Mouse (Mus musculus) liver, postnatal 0 days (tissue): ENCODE measurements around the gene Fam196b. TPM values are rescaled to one million over a fixed set of nuclear protein-coding genes. Genes with fewer than 3 reads are reported as not detected.

ENCODE experiments used
- ATAC-seq: fragments of 200-750 bp; cut with Nextera tagmentation; 2 replicates; pipeline ENCODE4 v1.8.0; 2017; ENCODE audit warnings: mild to moderate bottlenecking, moderate library complexity
- DNase-seq: peaks from one replicate; pipeline ENCODE4 v3.0.0-alpha.2; 2016
- H3K27ac ChIP-seq: fragments of 300-500 bp; sonication (generic); 2 replicates; pipeline ENCODE4 v1.5.1; 2014; ENCODE audit warnings: antibody characterized with exemption, moderate library complexity, mild to moderate bottlenecking, low read depth
- H3K27me3 ChIP-seq: fragments of 300-500 bp; sonication (generic); 2 replicates; pipeline ENCODE4 v1.6.1; 2014; ENCODE audit warnings: low read length, control low read depth, mixed read lengths; ENCODE audit not compliant: insufficient read depth
- H3K36me3 ChIP-seq: fragments of 300-500 bp; sonication (generic); replicated peaks from 2 replicates; pipeline ENCODE4 v1.6.1; 2014; ENCODE audit warnings: mild to moderate bottlenecking, control low read depth, low read length, moderate library complexity, mixed read lengths; ENCODE audit not compliant: insufficient read depth
- H3K4me1 ChIP-seq: fragments of 300-500 bp; sonication (generic); 2 replicates; pipeline ENCODE4 v1.6.1; 2014; ENCODE audit warnings: antibody characterized with exemption, mild to moderate bottlenecking, control low read depth; ENCODE audit not compliant: insufficient read depth
- H3K4me2 ChIP-seq: fragments of 300-500 bp; sonication (generic); 2 replicates; pipeline ENCODE4 v1.6.1; 2014; ENCODE audit warnings: low read depth, mild to moderate bottlenecking, low read length, moderate library complexity, mixed read lengths
- H3K4me3 ChIP-seq: fragments of 300-500 bp; sonication (generic); 2 replicates; pipeline ENCODE4 v1.5.1; 2014; ENCODE audit warnings: low read depth, low read length
- H3K9ac ChIP-seq: fragments of 300-500 bp; sonication (generic); replicated peaks from 2 replicates; pipeline ENCODE4 v1.6.1; 2014; ENCODE audit warnings: mild to moderate bottlenecking, moderate library complexity
- H3K9me3 ChIP-seq: fragments of 300-500 bp; sonication (generic); 2 replicates; pipeline ENCODE4 v1.6.1; 2016; ENCODE audit warnings: mild to moderate bottlenecking, control low read depth, low read length, mixed read lengths
- CTCF ChIP-seq: sonication (generic); IDR thresholded peaks from 2 replicates; pipeline ENCODE4 v1.5.1; 2016; ENCODE audit warnings: antibody characterized with exemption, low read depth
- EP300 ChIP-seq: IDR thresholded peaks from 2 replicates; pipeline ENCODE4 v1.6.1; 2016; ENCODE audit warnings: antibody characterized with exemption, low read depth, mild to moderate bottlenecking
- WGBS: fragments of 180-500 bp; shearing (Covaris S2); extraction: QIAGEN DNeasy Blood & Tissue Kit; methylation state at CpG from one replicate; pipeline ENCODE4 v1.1.7; 2014; ENCODE audit not compliant: insufficient replicate concordance; 5-methylcytosine and 5-hydroxymethylcytosine counted together
- polyA plus RNA-seq: library from polyadenylated mRNA; unstranded; fragments of >200 nt; fragmentation: Nextera tagmentation; extraction: Ambion mirVana; gene quantifications from 2 replicates; pipeline ENCODE4 v1.2.1, GENCODE M21; 2015

Fam196b gene
- polyA plus RNA-seq, 1 experiment from 2014 or later: 0.11 TPM

DNA sequence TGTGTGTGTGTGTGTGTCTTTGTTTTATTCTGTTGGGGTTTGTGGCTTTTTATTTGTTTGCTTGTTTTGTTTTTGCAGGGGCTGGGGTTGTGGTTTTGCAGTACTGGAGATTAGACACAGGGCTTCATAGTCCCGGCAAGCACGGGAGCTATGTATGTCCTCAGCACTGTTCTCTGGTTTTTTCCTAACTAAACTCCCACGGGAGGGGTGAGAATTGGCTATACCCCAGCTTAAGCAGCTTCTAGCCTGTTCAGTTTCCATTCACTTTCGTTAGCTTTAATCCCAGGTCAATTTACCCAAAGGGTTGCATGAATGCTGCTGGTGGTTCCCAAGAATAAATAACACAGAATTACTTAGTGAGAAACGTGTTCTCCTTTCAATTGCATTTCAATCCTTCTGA is 92.2 kb downstream of the Fam196b start:
- no peak for DNase-seq
- TF ChIP-seq EP300 (no peak), CTCF (no peak)
- no peak for ATAC-seq
- Histone ChIP-seq H3K4me1 (no peaks in the 10 kb centered on the region), H3K9ac (no peak overlapping the region), H3K36me3 (no peaks in the 10 kb centered on the region), H3K4me3 (no peak overlapping the region), H3K27me3 (no peaks in the 10 kb centered on the region), H3K27ac (no peak overlapping the region), H3K9me3 (no peaks in the 10 kb centered on the region), H3K4me2 (no peak overlapping the region)
- 57% methylated on average over 5 of the region's 5 CpGs for WGBS

DNA sequence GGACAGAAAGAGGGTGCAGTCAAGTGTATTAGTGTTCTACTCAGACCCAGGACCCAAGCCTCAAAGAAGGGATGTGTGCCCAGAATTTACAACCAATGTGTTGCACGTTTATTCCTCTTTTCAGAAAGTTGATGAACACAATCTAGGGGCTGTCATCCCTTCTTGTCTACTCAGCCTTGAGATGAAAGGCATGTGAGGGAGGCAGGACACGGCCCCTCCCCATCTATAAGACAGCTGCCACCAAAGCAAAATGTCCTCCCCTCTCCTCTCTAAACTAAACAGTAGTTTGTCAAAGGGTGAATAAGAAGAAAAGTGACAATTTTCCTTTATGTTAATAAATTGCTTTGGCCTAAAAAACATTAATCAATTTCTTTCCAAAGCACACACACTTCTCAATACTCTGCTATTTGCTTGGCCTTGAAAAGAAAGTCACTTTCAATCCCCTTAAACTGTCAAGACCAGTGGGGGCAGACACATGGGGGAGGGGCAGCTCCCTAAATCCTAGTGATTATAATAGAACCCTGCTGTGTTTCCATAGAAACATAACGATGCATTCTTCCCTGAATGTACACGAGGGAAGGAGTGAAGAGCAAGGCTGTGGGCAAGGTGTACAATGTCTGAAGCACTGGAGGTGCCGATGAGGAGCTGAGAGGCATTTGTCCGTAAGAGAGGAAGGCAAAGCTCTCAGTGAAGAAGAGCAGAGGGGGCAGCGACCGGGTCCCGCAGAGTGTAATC is 101.4 kb downstream of the Fam196b start:
- Histone ChIP-seq H3K27me3 (no peaks in the 10 kb centered on the region), H3K4me2 (no peak overlapping the region), H3K36me3 (no peaks in the 10 kb centered on the region), H3K4me1 (no peaks in the 10 kb centered on the region), H3K4me3 (no peak overlapping the region), H3K9ac (no peak overlapping the region), H3K27ac (no peak overlapping the region), H3K9me3 (no peaks in the 10 kb centered on the region)
- TF ChIP-seq EP300: no peak
- TF ChIP-seq CTCF: no peak
- ATAC-seq (no peak), DNase-seq (no peak)
- 73% methylated on average over 9 of the region's 9 CpGs for WGBS

DNA sequence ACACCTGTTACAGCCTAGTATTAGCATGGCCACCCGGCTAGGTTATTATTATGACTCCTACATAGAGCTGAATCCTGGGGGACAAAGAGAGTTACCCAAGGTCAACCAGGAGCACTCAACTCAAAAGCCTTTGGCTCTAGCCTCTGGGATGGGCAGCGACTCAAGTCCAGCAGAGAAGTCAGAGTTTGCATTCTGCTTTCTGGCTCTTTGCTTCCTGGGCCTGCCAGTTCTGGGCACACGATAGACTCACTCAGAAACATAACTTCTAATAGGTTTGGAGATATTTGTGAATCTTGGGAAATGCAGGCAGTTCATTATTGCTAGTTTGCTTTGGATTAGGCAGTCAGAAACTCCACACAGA is 102.0 kb downstream of the Fam196b start:
- Histone ChIP-seq H3K9me3 (no peaks in the 10 kb centered on the region), H3K4me2 (no peak overlapping the region), H3K4me3 (no peak overlapping the region), H3K27me3 (no peaks in the 10 kb centered on the region), H3K36me3 (no peaks in the 10 kb centered on the region), H3K9ac (no peak overlapping the region), H3K27ac (no peak overlapping the region), H3K4me1 (no peaks in the 10 kb centered on the region)
- WGBS: 73% methylated on average over 3 of the region's 3 CpGs
- TF ChIP-seq CTCF (no peak), EP300 (no peak)
- DNase-seq (no peak), ATAC-seq (no peak)

DNA sequence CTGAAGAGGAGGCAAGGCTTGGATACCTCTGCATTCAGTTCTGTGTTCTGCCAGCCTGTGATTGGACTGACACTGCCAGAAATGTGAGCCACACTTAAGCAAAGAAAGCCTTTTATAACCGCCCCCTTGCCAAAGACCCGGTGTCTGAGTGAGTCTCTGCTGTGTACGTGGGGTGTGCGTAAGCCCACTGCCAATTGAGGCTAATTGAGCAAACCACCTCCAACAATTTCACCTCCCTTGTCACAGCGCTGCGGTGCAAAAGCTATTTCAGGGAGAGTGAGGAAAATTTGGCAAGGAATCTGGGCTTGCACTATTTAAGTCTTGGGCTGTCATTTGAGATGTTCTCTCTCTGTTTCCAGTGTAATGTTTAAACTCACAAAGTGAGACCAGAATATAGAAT is 106.4 kb downstream of the Fam196b start:
- Histone ChIP-seq H3K36me3 (no peaks in the 10 kb centered on the region), H3K9ac (no peak overlapping the region), H3K9me3 (no peaks in the 10 kb centered on the region), H3K27ac (no peak overlapping the region), H3K4me2 (no peak overlapping the region), H3K4me3 (no peak overlapping the region), H3K27me3 (no peaks in the 10 kb centered on the region), H3K4me1 (no peaks in the 10 kb centered on the region)
- no peak for DNase-seq
- TF ChIP-seq CTCF (no peak), EP300 (no peak)
- WGBS: 84% methylated on average over 6 of the region's 6 CpGs
- ATAC-seq: no peak

DNA sequence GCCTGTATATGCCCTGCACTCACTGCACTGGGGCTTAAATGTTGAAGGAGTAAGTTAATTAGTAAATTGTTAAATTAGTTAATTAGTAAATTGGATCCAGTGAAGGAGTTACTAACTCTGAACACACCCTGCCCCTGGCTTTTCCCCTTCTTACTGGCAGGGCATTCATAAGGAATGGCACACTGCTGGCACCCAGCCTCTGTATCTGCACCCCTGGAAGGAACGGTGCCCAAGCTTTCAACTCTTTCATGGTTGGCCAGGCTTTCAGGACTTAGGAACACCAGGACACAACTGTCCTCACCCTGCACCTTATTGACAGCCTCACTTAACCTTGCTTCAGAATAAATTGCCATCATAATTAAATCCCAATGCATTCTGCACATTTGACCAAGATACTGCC is 109.9 kb downstream of the Fam196b start:
- Histone ChIP-seq H3K9me3 (no peaks in the 10 kb centered on the region), H3K9ac (no peak overlapping the region), H3K4me1 (no peaks in the 10 kb centered on the region), H3K4me2 (no peak overlapping the region), H3K27me3 (no peaks in the 10 kb centered on the region), H3K27ac (no peak overlapping the region), H3K36me3 (no peaks in the 10 kb centered on the region), H3K4me3 (no peak overlapping the region)
- WGBS: 86% methylated on average over 1 of the region's 1 CpGs
- DNase-seq: no peak
- no peak for ATAC-seq
- TF ChIP-seq CTCF (no peak), EP300 (no peak)

DNA sequence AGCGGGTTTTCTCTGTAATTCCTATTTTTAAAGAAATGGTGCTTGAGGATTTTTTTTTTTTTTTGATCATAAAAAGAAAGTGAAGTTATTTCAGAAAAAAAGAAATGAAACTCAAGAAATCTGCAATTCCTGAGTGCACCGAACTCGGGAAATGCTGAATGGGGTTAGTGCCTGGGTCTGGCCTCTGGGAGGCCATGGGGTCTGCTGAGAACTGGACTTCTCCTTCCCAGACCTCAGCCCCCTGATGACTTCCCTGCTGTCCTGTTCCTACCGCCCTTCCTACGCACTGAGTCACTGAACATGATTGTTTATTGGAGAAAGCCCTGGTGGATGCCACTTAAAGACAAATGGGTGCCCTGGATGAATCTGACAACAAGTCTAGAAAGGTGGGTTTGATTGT is 112.6 kb downstream of the Fam196b start:
- no peak for ATAC-seq

DNA sequence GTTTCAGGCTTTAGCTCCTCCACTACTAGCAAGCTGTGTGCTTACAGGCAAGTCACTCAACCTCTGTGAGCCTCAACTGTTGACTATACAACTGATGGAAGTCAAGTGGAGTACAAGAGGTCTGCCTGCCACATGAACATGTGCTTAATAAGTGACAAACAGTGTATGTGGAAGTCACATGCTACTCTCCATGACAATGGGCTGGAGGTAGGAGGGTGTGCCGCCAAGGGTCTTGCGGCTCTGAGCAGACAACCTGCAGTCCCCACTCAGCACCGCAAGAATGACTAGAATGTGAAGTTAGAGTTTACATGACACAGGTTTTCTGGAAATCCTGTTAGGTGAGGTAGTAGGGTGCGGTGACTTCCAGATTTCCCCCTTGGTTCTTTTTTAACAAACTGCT is 116.3 kb downstream of the Fam196b start:
- no peak for DNase-seq
- no peak for TF ChIP-seq CTCF
- ATAC-seq: no peak
- no peaks in the 10 kb centered on the region for H3K4me1 ChIP-seq
- H3K27ac ChIP-seq: no peak overlapping the region
- no peaks in the 10 kb centered on the region for H3K36me3 ChIP-seq
- no peaks in the 10 kb centered on the region for H3K9me3 ChIP-seq
- H3K4me3 ChIP-seq: no peak overlapping the region
- 76% methylated on average over 4 of the region's 4 CpGs for WGBS
- H3K27me3 ChIP-seq: no peaks in the 10 kb centered on the region
- no peak overlapping the region for H3K4me2 ChIP-seq
- H3K9ac ChIP-seq: no peak overlapping the region

More for the DNA sequence above, 112.6 kb downstream of the Fam196b start:
- no peak for TF ChIP-seq CTCF
- no peak overlapping the region for H3K27ac ChIP-seq
- H3K9ac ChIP-seq: no peak overlapping the region
- no peaks in the 10 kb centered on the region for H3K4me1 ChIP-seq
- H3K4me2 ChIP-seq: no peak overlapping the region
- DNase-seq: no peak
- no peaks in the 10 kb centered on the region for H3K9me3 ChIP-seq
- no peaks in the 10 kb centered on the region for H3K36me3 ChIP-seq
- WGBS: 62% methylated on average over 5 of the region's 5 CpGs
- no peak overlapping the region for H3K4me3 ChIP-seq
- H3K27me3 ChIP-seq: no peaks in the 10 kb centered on the region
